Mouse (Mus musculus) hindbrain, embryonic 12.5 days (tissue): ENCODE measurements around the gene Col6a5. TPM values are rescaled to one million over a fixed set of nuclear protein-coding genes. Genes with fewer than 3 reads are reported as not detected.

Source experiments
- ATAC-seq: fragments of 200-750 bp; cut with Nextera tagmentation; 2 replicates; pipeline ENCODE4 v1.8.0; 2017; ENCODE audit warnings: moderate TSS enrichment; ENCODE audit not compliant: low FRiP score
- H3K27ac ChIP-seq: fragments of 300-500 bp; sonication (generic); 2 replicates; pipeline ENCODE4 v1.5.1; 2016; ENCODE audit warnings: mild to moderate bottlenecking
- H3K27me3 ChIP-seq: fragments of 300-500 bp; sonication (generic); 2 replicates; pipeline ENCODE4 v1.6.1; 2016; ENCODE audit warnings: mild to moderate bottlenecking
- H3K36me3 ChIP-seq: fragments of 300-500 bp; sonication (generic); 2 replicates; pipeline ENCODE4 v1.6.1; 2016; ENCODE audit warnings: mild to moderate bottlenecking
- H3K4me1 ChIP-seq: fragments of 300-500 bp; sonication (generic); 2 replicates; pipeline ENCODE4 v1.6.1; 2016
- H3K4me2 ChIP-seq: fragments of 300-500 bp; sonication (generic); replicated peaks from 2 replicates; pipeline ENCODE4 v1.6.1; 2016; ENCODE audit warnings: mild to moderate bottlenecking
- H3K4me3 ChIP-seq: fragments of 300-500 bp; sonication (generic); 2 replicates; pipeline ENCODE4 v1.5.1; 2016; ENCODE audit warnings: mild to moderate bottlenecking
- H3K9ac ChIP-seq: fragments of 300-500 bp; sonication (generic); 2 replicates; pipeline ENCODE4 v1.6.1; 2016; ENCODE audit warnings: mild to moderate bottlenecking, moderate library complexity
- H3K9me3 ChIP-seq: fragments of 300-500 bp; sonication (generic); replicated peaks from 2 replicates; pipeline ENCODE4 v1.6.1; 2016; ENCODE audit warnings: mild to moderate bottlenecking
- WGBS: fragments of 180-500 bp; shearing (Covaris S2); methylation state at CpG from one replicate; pipeline ENCODE4 v1.1.7; 2016; 5-methylcytosine and 5-hydroxymethylcytosine counted together
- polyA plus RNA-seq: library from polyadenylated mRNA; unstranded; fragments of >200 nt; fragmentation: Nextera tagmentation; extraction: Ambion mirVana; gene quantifications from 2 replicates; pipeline ENCODE4 v1.2.1, GENCODE M21; 2016

Col6a5 gene
- 0.04 and 0.09 TPM in 2 replicates for polyA plus RNA-seq

GRCm38 (mm10) chr9:105960533-105960932 lies at the start of gene Col6a5:
Gene Col6a5 (minus strand): TSS chr9:105960643.
- Histone ChIP-seq H3K36me3 (no peaks in the 10 kb centered on the region), H3K4me2 (no peak within 1 kb of the TSS), H3K27me3 (peaks cover 5% of the 10 kb centered on the region; the same call in 1 of the 2 replicates), H3K27ac (no peak within 1 kb of the TSS), H3K9me3 (no peaks in the 10 kb centered on the region), H3K9ac (no peak within 1 kb of the TSS), H3K4me3 (no peak within 1 kb of the TSS), H3K4me1 (no peaks in the 10 kb centered on the region)
- no peak for ATAC-seq
- WGBS: 21% methylated on average over 13 of the region's 13 CpGs

GRCm38 (mm10) chr9:105997955-105998354 lies 37.5 kb upstream of the Col6a5 start:
- Histone ChIP-seq H3K4me3 (no peak overlapping the region), H3K9ac (no peak overlapping the region), H3K36me3 (no peaks in the 10 kb centered on the region), H3K27ac (no peak overlapping the region), H3K9me3 (0 out of 2 replicates have a peak, but pooled peaks cover 6% of the 10 kb centered on the region), H3K4me2 (no peak overlapping the region), H3K27me3 (no peaks in the 10 kb centered on the region), H3K4me1 (no peaks in the 10 kb centered on the region)
- ATAC-seq: no peak
- 65% methylated on average over 11 of the region's 11 CpGs for WGBS

- no peaks in the 10 kb centered on the region for H3K36me3 ChIP-seq
- 0 out of 2 replicates have a peak, but pooled peaks cover 6% of the 10 kb centered on the region for H3K9me3 ChIP-seq
- H3K4me1 ChIP-seq: no peaks in the 10 kb centered on the region
- no peak overlapping the region for H3K9ac ChIP-seq
- no peak for ATAC-seq
- H3K4me2 ChIP-seq: no peak overlapping the region
- WGBS: 84% methylated on average over 6 of the region's 6 CpGs
- H3K27me3 ChIP-seq: no peaks in the 10 kb centered on the region
- no peak overlapping the region for H3K4me3 ChIP-seq
- no peak overlapping the region for H3K27ac ChIP-seq
Observed at GRCm38 (mm10) chr9:105992425-105992824, 32.0 kb upstream of the Col6a5 start.

- Histone ChIP-seq H3K4me1 (peaks cover 4% of the 10 kb centered on the region), H3K4me2 (no peak overlapping the region), H3K4me3 (no peak overlapping the region), H3K9me3 (0 out of 2 replicates have a peak, but pooled peaks cover 3% of the 10 kb centered on the region), H3K27ac (no peak overlapping the region), H3K36me3 (no peaks in the 10 kb centered on the region), H3K27me3 (no peaks in the 10 kb centered on the region), H3K9ac (no peak overlapping the region)
- 79% methylated on average over 6 of the region's 6 CpGs for WGBS
- ATAC-seq: no peak
Observed at GRCm38 (mm10) chr9:105990099-105990498, 29.7 kb upstream of the Col6a5 start.

- H3K27me3 ChIP-seq: no peaks in the 10 kb centered on the region
- H3K4me1 ChIP-seq: peaks cover 8% of the 10 kb centered on the region
- H3K9me3 ChIP-seq: no peaks in the 10 kb centered on the region
- WGBS: 86% methylated on average over 6 of the region's 6 CpGs
- no peak overlapping the region for H3K4me2 ChIP-seq
- H3K36me3 ChIP-seq: no peaks in the 10 kb centered on the region
- no peak overlapping the region for H3K4me3 ChIP-seq
- H3K27ac ChIP-seq: no peak overlapping the region
- ATAC-seq: no peak
- no peak overlapping the region for H3K9ac ChIP-seq
Observed at GRCm38 (mm10) chr9:105989468-105989867, 29.0 kb upstream of the Col6a5 start.

- H3K36me3 ChIP-seq: no peaks in the 10 kb centered on the region
- no peaks in the 10 kb centered on the region for H3K27me3 ChIP-seq
- H3K4me2 ChIP-seq: no peak overlapping the region
- H3K27ac ChIP-seq: no peak overlapping the region
- peaks cover 8% of the 10 kb centered on the region for H3K4me1 ChIP-seq
- H3K4me3 ChIP-seq: no peak overlapping the region
- whole genome bisulfite sequencing: 70% methylated on average over 8 of the region's 8 CpGs
- no peaks in the 10 kb centered on the region for H3K9me3 ChIP-seq
- ATAC-seq: no peak; the same call in 1 of the 2 replicates
- H3K9ac ChIP-seq: no peak overlapping the region
Observed at GRCm38 (mm10) chr9:105988096-105988495, 27.7 kb upstream of the Col6a5 start.

- Histone ChIP-seq H3K9ac (peak overlapping the region; percentile 43; the same call in 1 of the 2 replicates), H3K27ac (peak overlapping the region; percentile 41; the same call in 1 of the 2 replicates), H3K4me3 (0 out of 2 replicates have a peak overlapping the region, but pooled peaks have one; percentile 3), H3K27me3 (no peaks in the 10 kb centered on the region), H3K4me1 (peaks cover 8% of the 10 kb centered on the region), H3K9me3 (no peaks in the 10 kb centered on the region), H3K4me2 (peak overlapping the region; percentile 43), H3K36me3 (no peaks in the 10 kb centered on the region)
- 17% methylated on average over 10 of the region's 10 CpGs for WGBS
- ATAC-seq: peak; percentile 66
Observed at GRCm38 (mm10) chr9:105984931-105985519, 24.6 kb upstream of the Col6a5 start.

GRCm38 (mm10) chr9:105978479-105978878 lies 18.0 kb upstream of the Col6a5 start:
- 89% methylated on average over 8 of the region's 8 CpGs for WGBS
- H3K4me1 ChIP-seq: no peaks in the 10 kb centered on the region
- no peak overlapping the region for H3K4me2 ChIP-seq
- no peak overlapping the region for H3K27ac ChIP-seq
- H3K27me3 ChIP-seq: 0 out of 2 replicates have a peak, but pooled peaks cover 6% of the 10 kb centered on the region
- H3K9ac ChIP-seq: no peak overlapping the region
- ATAC-seq: no peak
- no peaks in the 10 kb centered on the region for H3K36me3 ChIP-seq
- no peak overlapping the region for H3K4me3 ChIP-seq
- no peaks in the 10 kb centered on the region for H3K9me3 ChIP-seq

- no peaks in the 10 kb centered on the region for H3K9me3 ChIP-seq
- H3K9ac ChIP-seq: no peak overlapping the region
- no peak for ATAC-seq
- 0 out of 2 replicates have a peak, but pooled peaks cover 6% of the 10 kb centered on the region for H3K27me3 ChIP-seq
- no peak overlapping the region for H3K4me3 ChIP-seq
- no peaks in the 10 kb centered on the region for H3K4me1 ChIP-seq
- H3K36me3 ChIP-seq: no peaks in the 10 kb centered on the region
- H3K27ac ChIP-seq: no peak overlapping the region
- no peak overlapping the region for H3K4me2 ChIP-seq
- 22% methylated on average over 13 of the region's 13 CpGs for WGBS
Observed at GRCm38 (mm10) chr9:105976871-105977270, 16.4 kb upstream of the Col6a5 start.

DNA sequence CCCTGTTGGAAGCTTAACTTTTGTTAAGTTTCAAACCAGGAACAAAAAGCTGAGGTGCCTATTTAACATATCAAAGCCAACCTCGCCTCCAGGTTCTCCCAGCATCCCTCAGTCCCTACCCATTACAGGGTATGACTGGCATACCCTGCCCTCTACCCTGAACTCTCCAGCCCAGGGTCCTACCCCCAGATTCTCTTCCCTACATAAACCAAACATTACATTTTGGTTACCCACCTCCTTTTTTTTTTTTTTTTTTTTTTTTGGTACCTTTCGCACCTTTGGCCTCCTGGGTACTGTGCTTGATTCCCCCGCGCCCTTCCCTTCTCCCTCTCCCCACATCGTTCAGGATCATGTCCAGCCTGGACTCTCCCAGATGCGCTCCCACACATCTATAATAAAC lies 15.9 kb upstream of the Col6a5 start:
- Histone ChIP-seq H3K4me1 (no peaks in the 10 kb centered on the region), H3K4me2 (no peak overlapping the region), H3K27me3 (0 out of 2 replicates have a peak, but pooled peaks cover 6% of the 10 kb centered on the region), H3K9ac (no peak overlapping the region), H3K36me3 (no peaks in the 10 kb centered on the region), H3K9me3 (no peaks in the 10 kb centered on the region), H3K27ac (no peak overlapping the region), H3K4me3 (no peak overlapping the region)
- 44% methylated on average over 6 of the region's 6 CpGs for WGBS
- no peak for ATAC-seq

GRCm38 (mm10) chr9:105973736-105974135 lies 13.3 kb upstream of the Col6a5 start:
- WGBS: 88% methylated on average over 1 of the region's 1 CpGs
- H3K4me3 ChIP-seq: no peak overlapping the region

GRCm38 (mm10) chr9:105972031-105972430 lies 11.6 kb upstream of the Col6a5 start:
- no peak for ATAC-seq
- no peak overlapping the region for H3K4me3 ChIP-seq
- no peaks in the 10 kb centered on the region for H3K9me3 ChIP-seq
- H3K4me2 ChIP-seq: no peak overlapping the region
- 82% methylated on average over 3 of the region's 3 CpGs for WGBS
- H3K27ac ChIP-seq: no peak overlapping the region
- H3K36me3 ChIP-seq: no peaks in the 10 kb centered on the region
- H3K27me3 ChIP-seq: 0 out of 2 replicates have a peak, but pooled peaks cover 6% of the 10 kb centered on the region
- no peak overlapping the region for H3K9ac ChIP-seq
- H3K4me1 ChIP-seq: no peaks in the 10 kb centered on the region

More at GRCm38 (mm10) chr9:105973736-105974135, 13.3 kb upstream of the Col6a5 start:
- Histone ChIP-seq H3K9ac (no peak overlapping the region), H3K4me2 (no peak overlapping the region), H3K4me1 (no peaks in the 10 kb centered on the region), H3K36me3 (no peaks in the 10 kb centered on the region), H3K9me3 (no peaks in the 10 kb centered on the region), H3K27me3 (0 out of 2 replicates have a peak, but pooled peaks cover 6% of the 10 kb centered on the region), H3K27ac (no peak overlapping the region)
- ATAC-seq: no peak
